Mouse (Mus musculus): ENCODE data around the gene Fdx1.

Fdx1 gene

DNA sequence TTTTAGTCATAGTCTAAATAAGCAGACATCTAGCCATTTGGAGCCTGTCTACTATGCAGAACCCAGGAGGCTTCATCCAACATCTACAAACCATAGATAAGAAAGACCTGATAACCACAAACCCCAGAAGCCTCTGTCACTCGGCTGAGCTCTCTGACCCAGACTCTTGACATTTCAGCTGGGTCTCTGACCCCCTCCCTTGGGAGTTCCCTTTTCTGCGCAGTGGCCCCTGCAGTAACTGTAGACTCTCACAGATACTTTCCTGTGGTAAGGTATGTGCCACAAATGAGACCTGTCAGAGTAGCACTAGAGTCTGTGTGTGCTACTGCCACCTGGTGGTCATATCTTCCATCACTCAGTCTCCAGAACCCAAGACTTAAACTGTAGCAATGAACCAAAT is 54.5 kb downstream of the Fdx1 start:
- no peak for DNase-seq (ENCODE audit: low read depth in 1 of 2, low spot score in 2 of 2)

DNA sequence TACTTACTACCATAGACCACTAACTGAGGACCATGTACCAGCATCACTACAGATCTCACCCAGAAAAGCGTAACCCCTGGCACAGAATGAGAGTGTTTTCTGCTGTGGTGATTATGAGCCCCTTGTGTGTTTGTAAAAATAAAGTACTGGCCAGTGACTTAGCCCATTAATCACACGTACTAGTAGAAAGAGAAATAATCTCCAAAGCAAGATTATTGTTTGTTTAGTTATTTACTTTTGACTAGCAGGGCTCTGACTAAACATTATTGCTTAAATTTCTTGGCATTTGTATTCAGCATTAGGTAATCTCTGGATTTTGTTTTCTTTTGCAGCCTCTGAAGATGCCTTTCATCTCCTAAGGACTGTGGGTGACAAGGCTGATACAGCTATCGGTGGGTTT is 55.1 kb downstream of the Fdx1 start:
- DNase-seq (ENCODE audit: low read depth in 1 of 2, low spot score in 2 of 2): no peak

DNA sequence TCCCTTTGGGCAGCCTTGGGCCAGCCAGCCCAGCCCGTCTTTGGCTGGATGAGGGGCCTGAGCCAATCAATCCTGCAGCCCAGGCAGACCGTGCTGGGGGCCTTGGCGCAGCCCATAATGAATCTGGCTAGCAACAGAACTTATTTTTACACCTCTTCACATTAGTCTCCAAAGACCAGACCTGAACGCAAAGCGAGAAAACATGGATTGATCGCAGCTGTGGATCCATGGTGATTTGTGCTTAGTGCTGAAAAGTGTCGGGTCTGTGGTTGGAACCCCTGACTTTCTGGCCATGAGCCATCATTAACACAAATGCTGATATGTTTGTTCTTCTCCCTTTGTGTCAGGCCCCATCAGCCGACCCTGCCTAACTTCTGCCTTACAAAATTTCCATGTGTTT is 56.4 kb downstream of the Fdx1 start:
- DNase-seq (ENCODE audit: low read depth in 1 of 2, low spot score in 2 of 2): no peak
